Mouse (Mus musculus) gastrocnemius, postnatal 10 days (tissue): ENCODE measurements around the gene Mkrn2. TPM values are rescaled to one million over a fixed set of nuclear protein-coding genes. Genes with fewer than 3 reads are reported as not detected.
A peak's percentile ranks its signal among the peaks of the same experiment; 100 is the strongest.

Experiments used
- DNase-seq: peaks from one replicate; pipeline ENCODE4 v3.0.0; 2021; ENCODE audit warnings: mixed read lengths
- long read RNA-seq, 2 experiments: library from polyadenylated mRNA; stranded (forward); transcript quantifications; one replicate each; pipeline ENCODE4 v2.0.0; 2021
- total RNA-seq, 2 experiments: library from RNA; stranded (reverse); gene quantifications; 2 replicates each; pipeline ENCODE4 v1.2.3; 2021

Mkrn2 gene
- total RNA-seq, result 10 to 100 TPM; 36.5 to 37.0 TPM
- long read RNA-seq, experiment 1, full-length matches to known transcripts, result 40 of 52 reads
- long read RNA-seq, experiment 1, partial matches to known transcripts, result 4 of 52 reads
- long read RNA-seq, experiment 1, other reads (novel, unspliced or antisense), result 8 of 52 reads
- long read RNA-seq, experiment 2, full-length matches to known transcripts, result 59 of 69 reads
- long read RNA-seq, experiment 2, partial matches to known transcripts, result 6 of 69 reads
- long read RNA-seq, experiment 2, other reads (novel, unspliced or antisense), result 4 of 69 reads

- peak; percentile 87 for DNase-seq
Measured at GRCm38 (mm10) chr6:115601715-115602523, at the start of gene Mkrn2. TSS of gene Mkrn2 (plus strand) at chr6:115601902.

GRCm38 (mm10) chr6:115555485-115555884 lies 46.2 kb upstream of the Mkrn2 start:
- no peak for DNase-seq

DNA sequence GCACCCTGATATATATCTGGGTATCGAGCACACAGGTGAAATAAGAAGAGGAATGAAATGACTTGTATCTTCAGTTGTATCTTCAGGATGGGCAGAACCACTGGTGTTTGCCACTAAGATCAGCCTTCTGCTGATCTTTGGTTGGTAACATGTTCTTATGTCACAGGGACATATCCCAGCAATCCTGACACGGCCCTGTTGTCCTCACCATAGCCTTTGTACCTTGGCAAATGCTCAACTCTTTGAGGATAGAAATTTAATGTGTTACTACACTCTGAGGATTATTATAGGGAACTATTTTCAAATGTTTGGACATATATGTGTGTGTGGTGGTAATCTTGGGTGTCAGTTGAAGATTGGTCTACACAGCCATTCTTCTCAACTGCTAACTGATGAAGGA lies 43.5 kb upstream of the Mkrn2 start:
- no peak for DNase-seq

GRCm38 (mm10) chr6:115559651-115560632 lies 41.8 kb upstream of the Mkrn2 start:
- no peak for DNase-seq

DNA sequence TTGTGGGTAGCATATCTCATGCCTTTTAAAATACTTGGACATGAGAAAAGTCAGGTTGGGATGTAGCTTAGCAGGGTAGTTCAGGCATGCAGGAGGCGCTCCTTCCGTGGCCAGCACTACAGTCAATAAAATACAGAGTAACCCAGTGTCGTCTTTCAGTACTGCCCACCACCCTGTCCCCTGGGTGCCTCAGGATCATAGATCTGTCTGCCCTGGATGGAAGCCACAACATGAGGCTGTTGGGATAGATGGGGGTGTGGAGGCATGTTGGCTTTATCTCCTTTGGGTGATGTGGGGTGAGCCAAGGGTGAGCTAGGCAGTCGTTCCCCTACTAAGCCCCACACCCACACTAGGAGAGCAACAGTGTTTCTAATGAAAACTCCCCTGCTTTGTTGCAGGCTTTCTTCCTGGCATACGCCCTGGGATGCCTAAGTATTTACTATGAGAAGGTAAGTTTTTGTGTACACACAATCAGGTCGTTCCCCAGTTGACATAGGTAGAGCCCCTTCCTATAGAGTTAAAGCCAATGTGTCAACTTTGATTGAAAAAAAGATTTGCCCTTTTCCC lies 36.1 kb upstream of the Mkrn2 start:
- DNase-seq, result peak; percentile 15

DNA sequence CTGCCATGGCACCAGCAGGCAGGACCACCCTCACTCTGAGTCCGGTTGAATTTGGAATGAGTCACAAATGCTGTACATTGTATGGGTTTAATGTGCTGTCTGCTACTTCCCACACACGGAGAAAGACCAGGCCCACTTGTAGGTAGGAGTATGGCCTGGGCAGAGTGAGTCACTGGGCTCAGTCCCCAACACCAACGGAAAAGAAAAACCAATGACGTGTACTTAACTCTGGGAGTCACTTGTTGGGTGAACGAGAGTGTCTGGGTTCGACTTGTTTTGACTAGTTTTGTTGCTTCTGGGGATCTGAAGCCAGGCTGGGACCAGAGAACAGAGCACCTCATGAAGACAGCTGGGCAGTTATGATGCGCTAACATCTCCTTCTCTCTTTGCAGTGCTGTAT lies 27.5 kb upstream of the Mkrn2 start:
- no peak for DNase-seq

GRCm38 (mm10) chr6:115577407-115577806 lies 24.3 kb upstream of the Mkrn2 start:
- no peak for DNase-seq

DNA sequence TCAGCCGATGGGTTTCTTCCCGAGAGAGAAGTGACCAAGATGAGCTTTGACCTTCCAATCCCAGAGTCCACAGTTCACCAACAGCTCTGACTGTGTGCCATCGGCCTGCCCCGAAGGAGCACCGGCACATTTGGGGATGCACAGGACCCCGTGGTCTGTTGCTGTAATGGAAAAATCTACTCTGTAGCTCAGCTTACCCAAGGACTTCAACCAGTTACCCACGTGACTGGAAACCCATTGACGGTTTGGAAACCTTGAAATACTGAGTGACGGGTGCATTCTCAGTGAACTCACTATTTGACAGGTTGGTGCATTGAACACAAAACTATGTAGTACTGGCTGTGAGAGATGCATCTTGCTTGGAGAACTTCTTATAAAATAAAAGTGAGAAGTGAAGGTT lies 23.8 kb upstream of the Mkrn2 start:
- DNase-seq, result no peak

DNA sequence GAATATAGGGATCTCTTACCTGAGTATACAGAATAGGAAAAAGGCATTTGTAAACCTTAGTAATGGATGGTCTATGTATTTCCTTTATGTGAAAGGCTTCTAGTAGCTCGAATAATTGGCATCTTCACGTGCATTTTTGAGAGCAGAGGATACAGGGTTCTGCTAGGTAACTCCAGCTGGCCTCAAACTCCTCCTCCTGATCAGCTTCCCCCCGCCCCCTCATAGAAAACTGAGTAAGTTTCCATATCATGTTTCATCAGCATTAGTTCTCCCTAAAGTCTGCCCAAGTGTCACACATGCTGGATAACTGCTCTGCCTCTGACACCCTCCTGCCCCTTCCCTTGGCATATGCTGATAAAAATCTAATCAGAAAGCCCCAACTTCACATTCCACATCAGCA lies 20.9 kb upstream of the Mkrn2 start:
- no peak for DNase-seq

- DNase-seq, result no peak
Measured at GRCm38 (mm10) chr6:115582328-115583115, 19.2 kb upstream of the Mkrn2 start.

GRCm38 (mm10) chr6:115583430-115584125 lies 18.1 kb upstream of the Mkrn2 start:
- no peak for DNase-seq

GRCm38 (mm10) chr6:115584176-115584575 lies 17.5 kb upstream of the Mkrn2 start:
- no peak for DNase-seq

GRCm38 (mm10) chr6:115586321-115586720 lies 15.4 kb upstream of the Mkrn2 start:
- DNase-seq, result peak; percentile 28

DNA sequence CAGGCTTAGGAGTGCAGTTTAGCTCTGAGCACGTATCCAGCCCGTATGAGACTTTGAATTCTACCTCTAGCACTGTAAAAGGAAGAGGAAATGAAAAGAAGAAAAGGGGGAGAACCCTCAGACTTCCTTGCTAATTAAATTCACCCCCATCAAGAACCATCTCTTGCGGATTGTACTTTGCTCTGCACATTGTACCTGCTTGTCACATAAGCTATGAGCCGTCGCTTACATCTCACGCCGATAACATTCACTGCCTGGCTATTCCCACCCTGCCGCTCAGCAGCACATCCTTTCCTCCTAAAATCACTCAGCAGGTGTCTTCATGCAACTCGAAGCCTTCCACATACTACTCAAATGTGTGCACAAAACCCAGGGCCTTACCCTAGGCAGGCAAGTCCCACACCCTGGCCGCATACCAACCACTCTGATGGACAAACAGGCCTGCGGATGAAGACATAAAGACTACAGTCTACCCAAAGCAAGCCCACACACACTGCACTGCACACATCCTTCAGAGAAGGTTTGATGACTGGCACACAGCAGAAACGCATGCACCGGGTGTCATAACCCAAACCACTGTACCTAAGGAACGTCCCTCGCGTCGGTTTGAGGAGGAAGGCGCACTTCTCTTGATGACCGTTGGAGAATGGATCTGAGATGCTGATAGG lies 9.9 kb upstream of the Mkrn2 start:
- DNase-seq, result no peak

GRCm38 (mm10) chr6:115592458-115592857 lies 9.2 kb upstream of the Mkrn2 start, which contains the start of gene Mkrn2os:
TSS of gene Mkrn2os (minus strand) at chr6:115592576.
- no peak for DNase-seq

DNA sequence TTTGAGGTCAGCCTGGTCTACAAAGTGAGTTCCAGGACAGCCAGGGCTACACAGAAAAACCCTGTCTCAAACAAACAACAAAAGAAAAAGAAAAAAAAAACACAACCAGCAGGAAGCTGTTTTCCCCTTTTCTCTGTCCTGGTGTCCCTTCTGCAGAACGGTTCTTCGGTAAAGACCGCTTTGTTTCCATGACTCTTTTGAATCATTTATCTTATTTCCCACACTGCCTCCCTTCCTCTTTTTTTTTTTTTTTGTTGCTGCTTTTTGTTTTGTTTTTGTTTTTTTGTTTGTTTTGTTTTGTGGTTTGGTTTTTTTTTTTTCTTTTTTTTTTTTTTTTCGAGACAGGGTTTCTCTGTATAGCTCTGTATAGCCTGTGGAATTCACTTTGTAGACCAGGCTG lies 8.4 kb upstream of the Mkrn2 start:
- no peak for DNase-seq

DNA sequence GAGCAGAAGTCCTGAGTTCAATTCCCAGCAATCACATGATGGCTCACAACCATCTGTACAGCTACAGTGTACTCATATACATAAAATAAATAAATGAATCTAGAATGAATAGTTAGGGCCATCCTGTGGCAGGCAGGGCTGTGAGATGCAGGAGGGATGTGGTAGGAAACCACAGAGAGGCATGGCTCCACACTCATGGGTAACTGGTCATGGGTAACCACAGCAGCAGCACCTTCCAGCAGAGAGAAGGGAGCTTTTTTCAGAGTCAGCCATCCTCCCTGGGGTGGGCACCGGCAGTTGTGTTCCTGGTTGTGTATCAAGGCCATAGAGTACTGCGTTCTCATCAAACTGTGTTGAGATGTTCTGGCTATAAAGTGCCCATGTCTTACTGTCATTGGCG lies 7.2 kb upstream of the Mkrn2 start:
- no peak for DNase-seq

DNA sequence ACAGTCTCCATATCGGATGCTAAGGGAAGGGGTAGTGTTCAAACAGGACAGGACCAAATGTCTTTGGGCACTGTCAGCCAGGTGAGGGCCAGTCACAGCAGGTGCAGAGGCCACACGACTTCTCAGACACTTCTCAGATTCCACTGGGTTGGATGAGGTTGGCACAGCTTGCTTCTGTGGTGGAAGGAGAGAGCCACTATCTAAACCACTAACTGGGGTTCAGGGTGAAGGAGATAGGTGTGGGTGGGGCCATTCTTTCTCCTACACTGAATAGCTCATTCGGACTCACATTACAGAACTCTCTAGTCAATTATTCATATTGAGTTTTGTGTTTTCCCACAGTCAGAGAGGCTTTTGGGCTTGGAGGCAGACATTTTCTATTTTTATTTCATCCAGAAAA lies 6.0 kb upstream of the Mkrn2 start:
- no peak for DNase-seq

GRCm38 (mm10) chr6:115601322-115601714 lies 384 bp upstream of the Mkrn2 start:
- DNase-seq, result no peak

DNA sequence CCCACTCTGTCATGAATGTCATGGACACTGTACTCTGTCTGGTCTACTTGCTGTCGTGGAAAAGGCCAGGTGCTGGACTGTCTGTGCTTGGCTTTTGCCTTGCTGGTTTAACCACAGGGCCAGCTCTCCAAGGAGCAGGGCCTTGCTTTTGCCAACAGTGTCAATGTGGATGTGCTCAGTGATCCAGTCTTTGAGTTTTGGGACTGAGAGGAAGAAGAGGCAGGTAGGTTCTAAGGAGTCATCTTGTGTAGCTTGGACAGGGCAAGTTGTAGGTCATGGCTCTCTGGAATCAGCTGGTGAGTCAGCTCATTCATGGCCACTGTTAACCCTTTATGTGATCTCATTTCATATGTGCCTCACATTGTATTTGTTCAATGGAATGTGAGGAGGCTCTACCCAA lies 4.8 kb downstream of the Mkrn2 start:
- DNase-seq, result no peak
